Mouse (Mus musculus) kidney, adult 18-20 months (tissue): ENCODE measurements at regions not wholly inside any gene's neighbourhood (a gene's known extent, or its start where the extent isn't known, plus 50 kb on each side); places are given as distances from the start of the nearest gene placed in this dataset.

ENCODE experiments used
- DNase-seq: peaks from one replicate; pipeline ENCODE4 v3.0.0; 2021

DNA sequence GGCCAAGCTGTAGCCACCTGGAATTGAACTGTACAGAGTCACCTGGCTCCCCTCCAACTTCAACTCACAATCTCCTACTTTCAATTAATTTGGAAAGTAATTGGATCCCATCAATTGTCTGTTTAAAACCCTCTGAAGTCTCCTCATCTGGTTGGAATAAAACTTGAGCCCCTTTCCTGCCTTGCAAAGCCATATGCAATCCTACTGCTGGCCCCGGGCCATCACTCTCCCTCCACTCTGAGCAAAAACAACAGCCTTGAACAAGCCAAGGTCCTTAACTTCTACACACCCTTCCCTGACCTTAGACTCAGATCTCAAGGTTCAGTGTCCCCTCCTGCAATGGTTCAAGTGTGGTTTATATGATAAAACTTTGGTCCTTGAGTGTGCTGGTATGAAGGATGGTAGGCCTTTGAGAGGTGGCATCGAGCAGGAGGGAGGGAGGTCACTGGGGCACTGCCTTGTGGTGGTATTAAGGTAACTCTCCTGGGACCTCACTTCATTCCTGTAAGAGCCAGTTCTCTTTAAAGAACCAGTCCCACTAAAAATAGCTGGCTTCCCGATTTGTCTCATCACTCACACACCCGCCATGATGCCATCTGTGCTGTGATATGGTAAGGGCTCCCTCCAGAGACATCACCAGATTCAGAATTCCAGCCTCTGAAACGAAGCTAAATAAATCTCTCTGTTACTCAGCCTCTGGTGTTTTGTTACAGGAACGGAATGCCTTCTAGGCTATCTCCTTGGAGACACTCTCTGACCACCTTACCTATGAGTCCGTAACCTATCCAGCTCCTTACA lies 112.0 kb upstream of the Zmiz1 start:
- no peak for DNase-seq

DNA sequence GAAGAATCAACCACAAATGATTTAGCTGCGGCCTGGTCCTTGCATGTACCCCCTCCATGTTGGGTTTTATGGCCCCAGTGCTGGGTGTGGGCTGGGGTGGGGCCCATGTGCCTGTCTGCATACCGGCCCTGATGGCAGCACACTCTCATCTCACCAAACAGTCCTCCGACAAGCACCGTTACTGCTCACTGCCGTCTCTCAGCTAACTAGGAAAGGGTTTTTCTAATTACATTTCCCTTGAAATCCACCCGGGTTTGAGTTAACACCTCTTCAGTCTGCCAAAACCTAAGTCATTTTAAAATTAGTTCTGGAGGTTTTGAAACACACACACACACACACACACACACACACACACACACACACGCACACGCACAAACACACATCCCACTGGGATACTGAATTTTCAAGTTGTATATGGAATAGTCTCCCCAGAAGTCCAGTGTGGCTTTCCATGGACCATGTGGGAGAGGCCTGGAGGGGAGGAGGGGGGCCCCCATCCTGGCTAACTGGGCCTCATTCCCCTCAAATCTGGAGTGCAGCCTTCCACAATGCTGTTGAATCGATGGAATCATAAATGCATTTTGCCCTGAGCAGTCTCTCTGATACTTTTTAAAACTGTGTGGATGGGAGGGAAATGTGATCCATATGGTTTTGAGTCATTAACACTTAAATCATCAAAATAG lies 108.6 kb upstream of the Zmiz1 start:
- no peak for DNase-seq

DNA sequence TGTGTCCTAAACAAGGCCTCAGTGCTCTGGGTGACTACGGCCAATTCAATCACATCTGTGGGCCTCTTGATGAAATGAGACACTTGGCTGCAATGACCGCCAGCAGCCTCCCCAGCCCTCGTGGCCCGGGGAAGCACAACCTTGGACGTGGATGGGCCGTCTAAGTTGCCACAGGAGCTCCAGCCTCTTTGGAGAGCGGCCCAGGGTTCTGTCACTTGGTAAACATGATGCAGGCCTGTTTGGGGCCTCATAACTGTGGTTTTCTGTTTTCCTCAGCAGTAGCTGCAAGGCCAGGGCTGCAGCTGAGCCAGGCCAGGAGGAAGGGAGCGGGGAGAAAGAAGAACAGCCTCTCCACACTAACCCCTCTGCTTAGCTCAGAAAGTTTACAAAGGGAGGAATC lies 105.2 kb upstream of the Zmiz1 start:
- DNase-seq, result no peak

DNA sequence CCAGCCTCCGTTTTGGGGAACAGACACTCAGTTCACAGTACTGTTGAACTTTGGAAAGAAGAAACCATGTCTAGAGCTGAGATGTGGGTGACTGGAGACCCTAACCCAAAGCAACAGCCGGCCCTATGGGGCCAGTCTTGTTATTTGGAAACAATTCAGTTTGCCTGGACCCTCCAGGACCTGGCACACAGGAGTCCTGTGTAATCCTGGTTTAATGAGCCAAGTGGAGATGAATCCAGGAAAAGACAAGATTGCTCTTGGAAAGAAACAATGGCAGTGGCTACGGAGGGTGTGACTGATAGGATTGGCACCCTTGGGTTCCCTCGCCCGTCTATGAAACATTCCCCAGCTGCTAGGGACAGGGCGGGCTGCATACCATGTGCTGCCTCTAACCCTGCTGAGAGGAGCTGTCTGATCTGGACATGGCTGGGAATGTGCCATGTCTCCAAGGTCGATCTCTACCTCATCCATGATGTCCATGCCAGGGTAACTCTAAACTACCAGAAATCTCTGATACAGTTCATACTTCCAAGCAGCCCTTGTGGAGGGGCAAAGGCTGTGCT lies 104.6 kb upstream of the Zmiz1 start:
- DNase-seq, result no peak

DNA sequence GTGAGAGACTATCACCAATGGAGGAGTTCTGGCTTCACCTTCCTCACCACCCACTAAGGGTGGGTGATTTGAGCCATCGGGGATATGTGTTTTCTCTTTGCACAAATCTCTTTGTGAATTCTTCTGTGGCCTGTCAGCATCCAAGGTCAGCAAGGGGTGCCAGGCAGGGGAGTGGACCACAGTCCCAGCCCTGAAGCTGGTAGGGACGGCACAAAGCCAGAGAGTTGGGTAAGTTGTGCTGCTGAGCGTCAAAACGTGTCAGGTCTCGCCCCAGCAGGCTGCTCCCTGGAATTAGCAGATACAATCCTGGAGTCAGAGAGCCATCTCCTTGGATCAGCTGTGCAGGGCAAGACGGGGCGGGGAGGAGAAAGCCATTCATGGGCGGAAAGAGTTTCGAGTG lies 101.2 kb upstream of the Zmiz1 start:
- no peak for DNase-seq

DNA sequence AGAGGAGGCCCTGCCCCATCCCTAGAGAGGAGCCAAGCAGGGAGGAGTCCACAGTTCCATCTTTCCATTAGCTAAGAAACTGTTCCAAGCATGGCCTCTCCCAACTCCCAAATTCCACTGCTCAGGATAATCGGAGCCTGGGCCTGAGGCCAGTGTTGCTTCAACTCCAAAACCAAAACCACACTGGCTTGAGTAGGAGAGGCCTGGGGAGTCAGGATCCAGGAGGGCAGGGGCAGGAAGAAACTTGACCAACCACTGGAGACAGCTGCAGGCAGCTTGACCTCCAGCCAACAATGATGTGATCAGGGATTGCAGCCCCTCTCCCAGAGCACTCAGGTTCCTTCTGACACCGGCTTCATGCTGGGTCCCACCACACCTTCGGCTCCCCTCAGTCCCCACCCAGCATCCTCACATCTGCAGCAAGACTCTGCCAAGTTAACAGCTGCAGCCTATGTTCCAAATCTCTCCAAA lies 99.1 kb upstream of the Zmiz1 start:
- no peak for DNase-seq

DNA sequence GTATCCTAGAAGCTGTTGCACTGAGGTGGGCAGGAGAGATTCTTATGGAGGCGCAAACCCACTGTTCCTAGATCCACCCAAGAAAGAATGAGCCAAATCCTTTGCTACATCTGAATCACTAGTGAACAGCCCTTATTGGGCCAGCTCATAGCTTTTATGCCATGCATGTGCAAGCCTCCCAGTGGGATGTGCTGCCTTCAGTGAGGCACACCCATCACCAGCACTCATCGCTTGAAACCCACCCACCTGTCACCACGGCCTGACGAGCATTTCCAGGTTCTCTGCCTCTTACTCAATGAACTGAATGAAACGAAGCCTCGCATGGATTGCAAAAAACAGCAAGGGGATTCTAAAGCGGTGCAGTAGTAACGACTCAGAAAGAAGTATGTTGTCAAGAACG lies 98.3 kb upstream of the Zmiz1 start:
- DNase-seq, result no peak

DNA sequence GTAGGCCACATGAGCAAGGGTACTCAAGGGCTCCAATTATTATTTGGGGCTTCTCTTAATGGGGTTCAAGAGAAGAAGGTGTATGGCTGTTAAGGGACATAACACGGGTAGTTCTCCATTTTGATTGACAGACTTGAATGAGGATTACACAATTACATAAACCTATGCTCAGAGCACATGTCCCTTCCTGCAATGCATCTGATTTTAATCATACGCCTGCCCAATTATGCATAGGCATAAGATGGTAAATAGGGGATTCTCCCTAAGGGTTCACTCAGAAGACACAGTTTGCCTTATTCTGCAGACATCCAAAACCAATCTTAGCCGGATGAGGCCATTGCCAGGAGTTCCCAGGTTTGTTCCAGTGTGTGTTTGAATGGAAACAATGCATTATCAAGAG lies 97.9 kb upstream of the Zmiz1 start:
- DNase-seq, result no peak

DNA sequence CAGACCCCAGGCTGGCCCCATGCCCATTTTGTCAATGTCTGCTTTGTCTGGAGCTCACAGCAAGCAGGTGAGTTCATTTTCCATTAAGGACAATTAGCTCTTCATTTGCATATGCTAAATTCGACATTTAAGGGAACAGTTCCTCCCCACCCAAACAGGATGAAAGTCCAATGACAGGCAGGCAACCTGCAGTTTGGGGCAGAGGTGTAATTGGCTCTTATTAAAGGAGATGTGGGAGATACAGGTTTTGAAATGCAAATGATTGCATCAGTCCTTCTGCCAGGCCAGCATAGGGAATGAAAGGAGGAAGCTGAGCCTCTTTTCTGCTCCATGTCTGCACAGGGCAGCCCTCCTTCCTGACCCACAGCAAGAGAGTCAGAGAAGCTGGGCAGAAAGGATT lies 96.2 kb upstream of the Zmiz1 start:
- DNase-seq, result no peak

DNA sequence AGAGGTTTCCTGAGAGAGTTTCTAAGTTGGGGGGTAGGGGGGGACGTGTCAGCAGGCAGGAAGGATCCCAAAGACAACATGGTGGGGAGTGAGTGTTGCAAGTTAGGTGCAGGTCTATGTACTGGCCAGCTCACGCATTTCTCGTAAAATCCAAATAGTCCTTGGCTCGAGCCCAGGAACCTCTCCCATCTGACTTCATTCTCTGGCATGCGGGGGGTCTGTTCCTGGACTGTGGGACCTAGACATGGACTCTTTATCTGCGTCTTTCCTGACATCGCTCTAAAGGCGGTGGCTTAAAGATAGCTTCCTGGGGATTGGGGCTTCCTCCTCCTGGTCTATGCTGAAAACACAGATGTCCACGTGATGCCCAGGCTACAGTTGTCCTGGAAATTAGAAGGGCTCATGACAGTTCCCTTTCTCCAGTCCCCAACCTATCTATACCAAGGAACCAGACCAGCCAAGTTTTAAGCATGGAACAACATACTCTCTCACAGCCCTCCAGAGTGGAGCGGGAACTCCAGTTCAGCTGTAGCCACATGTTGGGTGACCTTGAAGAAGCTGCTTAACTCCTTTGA lies 93.7 kb upstream of the Zmiz1 start:
- DNase-seq, result no peak

DNA sequence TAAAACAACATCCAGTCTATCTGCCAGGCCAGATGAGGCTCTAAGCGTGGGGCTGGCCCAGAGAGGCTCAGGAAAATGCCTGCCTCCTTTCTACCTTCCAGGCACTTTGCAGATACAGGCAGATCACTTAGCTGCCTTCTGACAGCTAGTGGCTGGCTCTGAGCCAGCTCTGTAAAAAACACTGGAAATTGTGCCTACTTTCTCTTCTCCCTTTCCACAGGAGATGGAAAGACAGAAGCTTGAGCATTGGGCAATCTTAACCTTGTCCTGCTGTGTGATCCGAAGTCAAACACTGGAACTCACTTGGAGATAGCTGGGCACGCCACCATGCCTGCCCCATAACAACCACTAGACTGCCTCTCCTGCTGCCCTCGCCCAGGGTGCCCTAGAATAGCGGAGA lies 93.0 kb upstream of the Zmiz1 start:
- no peak for DNase-seq

DNA sequence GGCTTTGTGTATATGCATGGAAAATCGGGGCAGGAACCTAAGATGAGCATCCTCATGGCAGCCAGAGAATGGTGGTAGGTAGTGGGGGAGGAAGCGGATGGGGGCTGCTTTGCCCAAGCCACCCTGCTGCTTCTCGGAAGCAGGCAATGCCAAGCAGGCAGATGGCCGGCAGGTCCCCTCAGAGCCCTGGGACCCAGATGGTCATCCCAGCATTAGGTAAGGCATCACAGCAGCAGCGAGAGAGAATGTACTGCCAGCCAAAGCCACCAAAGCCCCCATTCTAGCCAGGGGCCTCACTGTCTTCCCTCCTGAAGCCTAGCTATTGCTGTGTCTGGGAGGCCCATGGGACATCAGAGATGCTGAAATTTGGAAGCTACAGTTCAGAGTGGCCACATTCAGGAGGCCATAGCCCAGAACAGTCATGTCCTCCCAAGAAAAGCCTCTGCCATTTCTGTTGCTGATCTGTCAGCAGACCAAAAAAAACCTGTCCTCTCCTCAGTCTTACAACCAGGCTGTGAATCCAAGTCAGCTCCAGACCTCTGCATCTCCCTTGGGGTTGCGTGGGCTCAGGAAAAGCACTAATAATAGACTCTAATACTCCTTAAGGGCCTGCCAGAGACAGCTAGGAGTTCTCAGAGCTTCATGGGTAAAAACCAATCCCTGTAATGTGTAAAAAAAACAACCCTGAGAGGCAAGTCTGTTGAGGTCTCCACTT lies 88.5 kb upstream of the Zmiz1 start:
- no peak for DNase-seq

DNA sequence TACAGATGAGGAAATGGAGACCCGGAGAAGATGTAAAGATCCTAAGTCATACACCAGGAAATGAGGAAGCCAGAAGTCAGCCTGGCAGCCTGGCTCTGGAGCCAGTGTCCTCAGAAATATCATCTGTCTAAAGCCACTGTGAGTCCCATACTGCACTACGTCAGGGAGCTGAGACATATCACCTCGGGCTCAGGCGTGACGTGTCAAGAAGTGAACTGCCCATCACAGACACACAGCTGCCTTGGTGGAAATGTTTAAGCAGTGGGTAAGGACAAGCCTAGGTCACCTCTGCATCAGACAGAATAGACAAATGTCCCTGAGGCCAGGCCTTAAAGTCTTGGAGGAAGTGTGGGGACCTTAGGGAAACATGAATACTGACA lies 88.0 kb upstream of the Zmiz1 start:
- no peak for DNase-seq

DNA sequence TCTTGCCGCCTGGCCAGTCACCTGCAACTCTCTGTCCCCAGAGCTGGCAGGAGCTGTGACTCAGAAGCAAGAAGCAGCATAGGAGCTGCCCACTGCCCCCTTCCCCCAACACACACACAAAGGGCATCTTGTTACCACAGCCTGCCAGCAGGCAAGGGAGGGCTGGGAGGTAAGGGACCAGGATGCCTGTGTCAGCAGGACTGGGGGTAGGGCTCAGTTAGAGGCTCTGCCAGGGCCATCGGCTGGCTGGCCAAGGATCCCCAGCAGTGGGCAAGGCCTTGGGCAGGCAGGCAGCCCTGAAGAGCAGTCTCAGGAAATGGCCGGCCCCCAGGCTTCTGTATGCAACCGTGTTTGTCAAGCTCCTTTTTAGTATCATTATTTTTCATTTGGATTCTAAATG lies 87.3 kb upstream of the Zmiz1 start:
- peak; percentile 35 for DNase-seq

DNA sequence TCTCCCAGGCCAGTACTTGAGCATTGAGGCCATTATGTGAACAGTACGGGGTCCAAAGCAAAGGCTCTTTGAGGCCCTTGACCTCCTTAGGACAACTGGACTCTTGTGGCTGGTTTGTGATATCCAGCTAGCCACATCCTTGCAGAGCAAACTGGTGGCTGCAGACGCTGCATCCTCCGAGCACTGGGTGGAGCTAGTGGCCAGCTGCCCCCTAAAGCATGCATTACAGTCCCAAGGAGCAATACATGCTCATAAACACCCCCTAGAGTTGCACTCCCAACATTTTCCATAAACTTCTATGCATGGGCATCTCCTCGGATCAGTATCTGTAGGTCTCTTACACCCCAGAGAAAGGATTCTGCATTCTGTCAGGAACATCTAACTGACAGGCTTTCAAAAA lies 86.4 kb upstream of the Zmiz1 start:
- DNase-seq, result no peak

DNA sequence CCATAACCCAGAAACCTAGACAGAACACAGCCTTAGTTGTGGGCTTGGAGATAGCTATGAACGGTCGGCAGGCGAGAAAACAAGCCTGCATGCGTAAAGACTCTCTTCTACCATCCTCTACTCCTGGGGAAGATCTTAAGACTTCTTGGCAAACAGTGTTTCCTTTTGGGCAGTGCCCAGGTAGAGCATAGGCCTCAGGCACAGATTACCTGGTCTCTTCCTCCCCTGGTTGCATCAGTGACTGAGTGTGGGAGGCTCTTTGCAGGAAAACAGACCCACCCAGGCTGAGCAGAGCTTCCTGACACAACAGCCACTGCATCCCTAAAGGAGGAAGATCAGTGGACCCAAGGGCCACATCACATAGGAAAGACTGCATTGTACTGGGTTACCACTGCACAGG lies 85.8 kb upstream of the Zmiz1 start:
- DNase-seq, result no peak

DNA sequence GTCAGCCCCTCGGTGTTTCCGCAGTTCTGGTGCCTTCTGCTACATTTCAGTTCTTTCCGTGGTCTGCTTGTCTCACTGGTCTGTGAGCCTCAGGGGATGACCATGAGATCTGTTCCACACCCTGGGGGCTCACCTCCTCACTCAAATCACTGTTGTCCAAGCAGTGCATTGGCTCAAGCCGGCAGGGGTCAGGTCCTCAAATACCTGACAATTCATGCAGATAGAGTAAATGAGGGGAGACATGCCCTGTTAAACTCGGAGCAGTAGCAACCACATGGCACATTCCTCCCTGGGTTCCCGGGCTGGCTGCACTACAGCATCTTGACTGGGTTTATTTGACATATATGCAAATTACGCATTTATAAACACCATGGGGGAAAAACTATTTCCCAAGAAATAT lies 84.0 kb upstream of the Zmiz1 start:
- no peak for DNase-seq

DNA sequence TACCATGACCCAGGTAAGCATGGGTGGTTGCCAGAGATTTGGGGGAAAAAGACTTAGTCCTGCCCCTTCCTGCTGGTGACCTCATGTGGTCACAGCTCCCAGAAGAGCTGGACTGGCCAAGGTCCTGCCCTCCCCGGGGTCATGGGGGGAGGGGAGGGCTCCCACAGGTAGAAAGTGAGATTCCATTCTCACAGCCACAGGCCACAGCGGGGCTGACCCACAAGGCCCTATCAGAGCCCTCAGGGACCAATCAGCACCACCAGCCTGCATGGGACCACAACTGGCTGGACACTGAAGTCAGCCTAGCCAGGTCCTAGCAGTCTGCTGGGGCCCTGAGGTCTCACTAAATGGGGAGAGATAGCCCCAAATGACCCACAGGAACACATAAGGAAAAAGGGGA lies 81.9 kb upstream of the Zmiz1 start:
- DNase-seq, result no peak

DNA sequence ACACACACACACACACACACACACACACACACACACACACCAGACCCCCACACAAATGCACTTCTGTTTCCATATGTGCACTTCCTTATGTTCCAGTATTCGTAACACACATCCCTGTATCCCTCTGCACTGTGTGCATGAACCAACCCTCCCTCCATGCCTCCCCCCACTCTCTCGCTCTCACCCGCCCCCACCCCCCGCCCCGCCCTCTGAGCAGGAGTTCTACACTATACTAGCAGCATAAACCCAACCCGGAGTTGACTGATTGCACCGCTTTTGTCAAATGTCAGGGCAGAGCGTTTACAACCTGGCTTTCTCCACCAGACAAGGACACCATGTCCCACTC lies 81.5 kb upstream of the Zmiz1 start:
- no peak for DNase-seq

DNA sequence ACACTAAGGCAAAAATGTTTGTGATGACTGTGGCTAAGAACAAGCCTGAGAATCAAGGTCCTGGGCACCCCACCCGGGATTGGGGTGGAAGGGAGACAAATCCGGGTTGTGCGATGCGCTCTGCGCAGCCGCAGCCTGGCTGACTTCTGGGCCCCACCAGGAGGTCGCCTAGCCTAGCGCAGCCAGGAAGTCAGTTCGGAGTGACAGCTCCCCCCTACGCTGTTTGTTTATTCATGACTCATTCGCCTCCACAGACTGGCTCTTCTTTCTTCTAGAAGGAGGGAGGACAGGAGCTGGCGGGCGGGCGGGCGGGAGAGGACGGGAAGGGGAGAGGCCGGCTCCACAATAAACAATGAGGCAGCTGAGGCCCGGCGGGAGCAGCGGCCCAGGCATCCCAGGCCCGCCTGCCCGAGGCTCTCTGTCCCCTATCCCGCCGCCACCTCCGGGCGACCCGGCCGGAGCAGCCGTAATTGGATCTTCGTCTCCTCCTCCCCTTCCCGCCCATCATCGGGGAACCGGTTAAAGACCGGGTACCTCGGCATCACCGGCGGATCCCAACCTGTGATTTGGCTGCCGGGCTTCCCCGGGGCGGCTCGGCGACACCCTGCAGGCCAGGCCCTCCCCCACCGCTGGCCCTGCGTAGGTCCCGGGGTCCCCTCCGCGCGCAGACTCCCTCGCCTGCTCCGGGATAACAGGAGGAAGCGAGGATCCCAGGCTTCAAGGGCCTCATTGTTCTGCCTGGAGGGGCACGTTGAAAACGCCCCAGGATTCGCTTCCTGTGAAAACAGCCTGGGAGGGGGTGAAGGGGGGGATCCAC lies 80.9 kb upstream of the Zmiz1 start:
- DNase-seq, result peak; percentile 78

DNA sequence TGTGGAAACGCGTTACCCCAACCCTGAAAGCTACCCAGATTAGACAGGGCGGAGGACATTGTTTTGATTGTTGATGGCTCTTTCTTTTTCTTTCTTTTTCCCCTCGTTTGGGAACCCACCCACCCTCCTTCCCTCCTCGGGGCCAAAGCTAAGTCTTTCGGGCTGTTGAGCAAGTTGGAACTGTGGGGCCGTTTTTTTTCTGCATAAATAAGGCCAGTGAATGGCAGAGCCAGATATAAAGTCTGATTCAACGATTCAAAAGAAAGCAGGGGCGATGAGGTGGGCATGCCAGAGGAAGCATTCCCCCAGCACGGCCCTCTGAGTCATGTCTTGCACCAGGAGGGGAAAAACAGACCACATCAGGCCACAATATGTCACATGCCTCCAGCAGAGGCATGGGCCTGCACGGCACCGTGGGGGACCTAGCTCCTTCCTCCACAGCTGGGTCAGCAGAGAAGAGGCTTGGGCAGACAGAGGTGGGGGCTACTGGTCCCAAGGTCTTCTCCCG lies 80.2 kb upstream of the Zmiz1 start:
- DNase-seq, result no peak

DNA sequence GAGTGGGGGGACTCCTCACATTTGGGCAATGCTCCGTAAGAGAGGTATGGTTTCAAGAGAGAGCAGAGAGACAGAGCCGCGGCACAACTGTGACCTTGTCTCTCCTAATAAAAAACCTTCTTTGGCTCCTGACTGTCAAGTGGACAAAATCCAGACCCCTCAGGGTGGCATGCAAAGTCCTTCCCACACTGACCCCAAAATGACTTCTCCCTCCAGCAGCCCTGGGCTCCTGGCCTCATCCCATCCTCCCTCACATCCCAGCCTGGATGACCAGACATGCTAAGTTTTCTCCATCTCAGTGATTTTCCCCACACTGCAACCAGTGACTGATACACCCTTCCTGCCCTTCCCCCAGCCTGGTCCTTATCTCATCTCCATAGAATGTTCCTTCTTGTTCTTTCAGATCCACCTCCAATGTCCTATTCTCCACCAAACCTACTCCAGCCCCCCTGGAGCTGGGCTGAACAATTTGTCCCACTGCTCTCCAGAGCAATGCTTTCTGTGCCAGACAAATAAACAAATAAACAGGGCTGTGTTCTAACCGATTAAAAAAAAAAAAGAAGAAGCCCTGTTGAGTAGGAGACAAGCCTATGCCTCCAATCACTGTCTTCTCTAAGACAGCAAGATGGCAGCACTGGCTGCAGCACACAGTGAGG lies 75.7 kb upstream of the Zmiz1 start:
- no peak for DNase-seq
